Mouse (Mus musculus): ENCODE results near the gene Chd9. TPM values are rescaled to one million over a fixed set of nuclear protein-coding genes. Genes with fewer than 3 reads are reported as not detected.

Chd9 gene
- polyA plus RNA-seq, 1 experiment from 2014 or later, result 103 TPM

- no peak for DNase-seq (ENCODE audit: low spot score)
- peaks cover 11% of the 10 kb centered on the region for H3K36me3 ChIP-seq (replicated peaks; ENCODE audit: control insufficient read depth, insufficient read depth)
- no peaks in the 10 kb centered on the region for H3K9me3 ChIP-seq (ENCODE audit: control insufficient read depth, low read length)
- ATAC-seq (ENCODE audit: low FRiP score), result peak; percentile 62; the same call in 1 of the 2 replicates
- no peak overlapping the region for H3K4me2 ChIP-seq (replicated peaks)
- H3K4me3 ChIP-seq (replicated peaks; ENCODE audit: low read length), result no peak overlapping the region
- no peak overlapping the region for H3K9ac ChIP-seq
- 57% methylated on average over 2 of the region's 2 CpGs for WGBS
- no peak overlapping the region for H3K27ac ChIP-seq
- no peaks in the 10 kb centered on the region for H3K27me3 ChIP-seq (ENCODE audit: control insufficient read depth, insufficient read depth, low read length)
- H3K4me1 ChIP-seq (replicated peaks; ENCODE audit: control insufficient read depth, insufficient read depth, low read length), result peaks cover 29% of the 10 kb centered on the region
These were observed 135.9 kb downstream of the Chd9 start for GRCm38 (mm10) chr8:90964044-90964443.

GRCm38 (mm10) chr8:90965467-90966170 is 137.5 kb downstream of the Chd9 start:
- ATAC-seq (ENCODE audit: low FRiP score) (no peak), DNase-seq (ENCODE audit: low spot score) (no peak)
- no peak overlapping the region for H3K4me2 ChIP-seq (replicated peaks)
- WGBS, result 94% methylated on average over 9 of the region's 9 CpGs
- H3K4me3 ChIP-seq (replicated peaks; ENCODE audit: low read length), result no peak overlapping the region
- peaks cover 7% of the 10 kb centered on the region for H3K36me3 ChIP-seq (replicated peaks; ENCODE audit: control insufficient read depth, insufficient read depth)
- no peaks in the 10 kb centered on the region for H3K9me3 ChIP-seq (ENCODE audit: control insufficient read depth, low read length)
- no peak overlapping the region for H3K9ac ChIP-seq
- H3K27me3 ChIP-seq (ENCODE audit: control insufficient read depth, insufficient read depth, low read length), result no peaks in the 10 kb centered on the region
- no peak overlapping the region for H3K27ac ChIP-seq
- peaks cover 14% of the 10 kb centered on the region for H3K4me1 ChIP-seq (replicated peaks; ENCODE audit: control insufficient read depth, insufficient read depth, low read length)

- Histone ChIP-seq H3K4me2 (replicated peaks) (no peak overlapping the region), H3K9ac (no peak overlapping the region), H3K27ac (no peak overlapping the region), H3K4me1 (replicated peaks; ENCODE audit: control insufficient read depth, insufficient read depth, low read length) (peaks cover 3% of the 10 kb centered on the region; the same call in 1 of the 2 replicates), H3K27me3 (ENCODE audit: control insufficient read depth, insufficient read depth, low read length) (no peaks in the 10 kb centered on the region), H3K4me3 (replicated peaks; ENCODE audit: low read length) (no peak overlapping the region), H3K36me3 (replicated peaks; ENCODE audit: control insufficient read depth, insufficient read depth) (peaks cover 12% of the 10 kb centered on the region), H3K9me3 (ENCODE audit: control insufficient read depth, low read length) (no peaks in the 10 kb centered on the region)
- DNase-seq (ENCODE audit: low spot score) (no peak), ATAC-seq (ENCODE audit: low FRiP score) (no peak)
- 95% methylated on average over 4 of the region's 4 CpGs for WGBS
These were observed 140.2 kb downstream of the Chd9 start for GRCm38 (mm10) chr8:90968307-90968706.

GRCm38 (mm10) chr8:90976960-90977371 is 148.8 kb downstream of the Chd9 start:
- Histone ChIP-seq H3K4me2 (replicated peaks) (no peak overlapping the region), H3K27me3 (ENCODE audit: control insufficient read depth, insufficient read depth, low read length) (no peaks in the 10 kb centered on the region), H3K9me3 (ENCODE audit: control insufficient read depth, low read length) (no peaks in the 10 kb centered on the region), H3K4me3 (replicated peaks; ENCODE audit: low read length) (no peak overlapping the region), H3K4me1 (replicated peaks; ENCODE audit: control insufficient read depth, insufficient read depth, low read length) (no peaks in the 10 kb centered on the region), H3K27ac (no peak overlapping the region), H3K36me3 (replicated peaks; ENCODE audit: control insufficient read depth, insufficient read depth) (peaks cover 81% of the 10 kb centered on the region), H3K9ac (no peak overlapping the region)
- ATAC-seq (ENCODE audit: low FRiP score) (no peak), DNase-seq (ENCODE audit: low spot score) (no peak)
- WGBS, result 87% methylated on average over 8 of the region's 8 CpGs

GRCm38 (mm10) chr8:90978720-90979119 is 150.6 kb downstream of the Chd9 start:
- 88% methylated on average over 3 of the region's 3 CpGs for WGBS
- peaks cover 85% of the 10 kb centered on the region for H3K36me3 ChIP-seq (replicated peaks; ENCODE audit: control insufficient read depth, insufficient read depth)
- no peak for ATAC-seq (ENCODE audit: low FRiP score)
- H3K4me2 ChIP-seq (replicated peaks), result no peak overlapping the region
- no peaks in the 10 kb centered on the region for H3K9me3 ChIP-seq (ENCODE audit: control insufficient read depth, low read length)
- H3K27ac ChIP-seq, result no peak overlapping the region
- H3K4me3 ChIP-seq (replicated peaks; ENCODE audit: low read length), result no peak overlapping the region
- H3K4me1 ChIP-seq (replicated peaks; ENCODE audit: control insufficient read depth, insufficient read depth, low read length), result no peaks in the 10 kb centered on the region
- DNase-seq (ENCODE audit: low spot score), result no peak
- H3K27me3 ChIP-seq (ENCODE audit: control insufficient read depth, insufficient read depth, low read length), result no peaks in the 10 kb centered on the region
- no peak overlapping the region for H3K9ac ChIP-seq

GRCm38 (mm10) chr8:90979295-90979694 is 151.1 kb downstream of the Chd9 start:
- Histone ChIP-seq H3K27me3 (ENCODE audit: control insufficient read depth, insufficient read depth, low read length) (no peaks in the 10 kb centered on the region), H3K4me1 (replicated peaks; ENCODE audit: control insufficient read depth, insufficient read depth, low read length) (no peaks in the 10 kb centered on the region), H3K27ac (no peak overlapping the region), H3K4me3 (replicated peaks; ENCODE audit: low read length) (no peak overlapping the region), H3K36me3 (replicated peaks; ENCODE audit: control insufficient read depth, insufficient read depth) (peaks cover 86% of the 10 kb centered on the region), H3K9ac (no peak overlapping the region), H3K4me2 (replicated peaks) (no peak overlapping the region), H3K9me3 (ENCODE audit: control insufficient read depth, low read length) (no peaks in the 10 kb centered on the region)
- WGBS, result 95% methylated on average over 5 of the region's 5 CpGs
- ATAC-seq (ENCODE audit: low FRiP score) (no peak), DNase-seq (ENCODE audit: low spot score) (no peak)

- no peak for ATAC-seq (ENCODE audit: low FRiP score)
These were observed 153.9 kb downstream of the Chd9 start for GRCm38 (mm10) chr8:90982087-90982486.

GRCm38 (mm10) chr8:91019726-91020125 is 191.6 kb downstream of the Chd9 start:
- peaks cover 97% of the 10 kb centered on the region for H3K36me3 ChIP-seq (replicated peaks; ENCODE audit: control insufficient read depth, insufficient read depth)

More at GRCm38 (mm10) chr8:90982087-90982486, 153.9 kb downstream of the Chd9 start:
- H3K9me3 ChIP-seq (ENCODE audit: control insufficient read depth, low read length), result no peaks in the 10 kb centered on the region
- H3K36me3 ChIP-seq (replicated peaks; ENCODE audit: control insufficient read depth, insufficient read depth), result peaks cover 87% of the 10 kb centered on the region
- no peak overlapping the region for H3K4me2 ChIP-seq (replicated peaks)
- no peaks in the 10 kb centered on the region for H3K4me1 ChIP-seq (replicated peaks; ENCODE audit: control insufficient read depth, insufficient read depth, low read length)
- H3K27ac ChIP-seq, result no peak overlapping the region
- no peaks in the 10 kb centered on the region for H3K27me3 ChIP-seq (ENCODE audit: control insufficient read depth, insufficient read depth, low read length)
- DNase-seq (ENCODE audit: low spot score), result no peak
- 95% methylated on average over 3 of the region's 3 CpGs for WGBS
- no peak overlapping the region for H3K9ac ChIP-seq
- no peak overlapping the region for H3K4me3 ChIP-seq (replicated peaks; ENCODE audit: low read length)

GRCm38 (mm10) chr8:91034417-91034816 is 206.3 kb downstream of the Chd9 start:
- Histone ChIP-seq H3K4me3 (replicated peaks; ENCODE audit: low read length) (no peak overlapping the region), H3K27me3 (ENCODE audit: control insufficient read depth, insufficient read depth, low read length) (no peaks in the 10 kb centered on the region), H3K27ac (no peak overlapping the region), H3K36me3 (replicated peaks; ENCODE audit: control insufficient read depth, insufficient read depth) (peaks cover 94% of the 10 kb centered on the region), H3K9ac (no peak overlapping the region), H3K4me1 (replicated peaks; ENCODE audit: control insufficient read depth, insufficient read depth, low read length) (no peaks in the 10 kb centered on the region), H3K9me3 (ENCODE audit: control insufficient read depth, low read length) (no peaks in the 10 kb centered on the region), H3K4me2 (replicated peaks) (no peak overlapping the region)
- ATAC-seq (ENCODE audit: low FRiP score) (no peak), DNase-seq (ENCODE audit: low spot score) (no peak)
- WGBS, result 85% methylated on average over 6 of the region's 6 CpGs

More at GRCm38 (mm10) chr8:91019726-91020125, 191.6 kb downstream of the Chd9 start:
- H3K9ac ChIP-seq, result no peak overlapping the region
- no peak overlapping the region for H3K27ac ChIP-seq
- DNase-seq (ENCODE audit: low spot score), result peak; percentile 86
- no peaks in the 10 kb centered on the region for H3K9me3 ChIP-seq (ENCODE audit: control insufficient read depth, low read length)
- 0 out of 2 replicates have a peak, but pooled peaks have one; percentile 43 for ATAC-seq (ENCODE audit: low FRiP score)
- H3K4me1 ChIP-seq (replicated peaks; ENCODE audit: control insufficient read depth, insufficient read depth, low read length), result no peaks in the 10 kb centered on the region
- H3K4me2 ChIP-seq (replicated peaks), result no peak overlapping the region
- no peaks in the 10 kb centered on the region for H3K27me3 ChIP-seq (ENCODE audit: control insufficient read depth, insufficient read depth, low read length)
- WGBS, result 3% methylated on average over 2 of the region's 2 CpGs
- no peak overlapping the region for H3K4me3 ChIP-seq (replicated peaks; ENCODE audit: low read length)
